Comparison of ENCODE assay signal across 8 mouse cellular contexts in the genomic region with DNA sequence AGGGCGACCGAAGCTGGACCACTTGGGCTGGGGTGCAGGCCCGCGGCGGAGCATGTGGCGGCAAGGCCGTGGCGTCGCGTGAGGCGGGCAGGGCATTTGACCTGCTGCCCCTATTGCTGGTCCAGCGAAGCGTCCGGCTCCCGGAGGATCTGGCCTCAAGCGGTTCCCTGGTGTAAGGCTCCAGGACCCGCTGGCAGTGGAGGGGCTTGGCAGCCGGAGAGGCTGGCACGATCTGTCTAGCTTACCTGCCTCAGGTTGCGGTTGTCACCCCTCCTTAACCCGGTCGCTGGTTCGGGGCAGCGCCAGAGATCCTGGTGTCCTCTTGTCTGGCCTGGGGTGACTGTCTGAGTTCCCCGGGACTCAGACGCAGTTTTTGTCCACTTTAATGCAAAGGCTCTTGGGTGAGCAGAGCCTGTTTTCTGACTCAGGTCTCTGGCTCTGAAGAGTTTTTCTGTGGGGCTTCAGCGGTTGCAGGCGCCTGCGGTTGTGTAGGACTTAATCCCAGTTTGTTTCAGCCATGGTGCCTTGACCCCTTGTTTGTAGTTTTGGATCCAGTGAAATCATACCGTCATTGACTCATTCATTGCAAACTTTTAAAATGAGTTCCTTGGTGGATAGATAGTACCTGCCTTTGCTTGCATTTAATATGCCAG. TPM values are rescaled to one million over a fixed set of nuclear protein-coding genes. Genes with fewer than 3 reads are reported as not detected.
DNase-seq lines count a peak whose midpoint lies in the region; ATAC-seq and TF ChIP-seq lines count a peak whose summit lies in the region.

No protein-coding gene starts in this region.

- H3K4me3 ChIP-seq in heart, embryonic 13.5 days, result peak overlapping the region; percentile 92
- H3K4me3 ChIP-seq in CH12.LX (replicated peaks in 1 of 3; ENCODE audit: low read depth in 2 of 3, low read length in 2 of 3, poor library complexity in 1 of 3), result peak overlapping the region; percentile 74 to 79 (median 77)
- peak overlapping the region; percentile 88 for H3K4me3 ChIP-seq in embryonic facial prominence, embryonic 12.5 days
- peak overlapping the region; percentile 73 for H3K4me3 ChIP-seq in intestine, postnatal 0 days (ENCODE audit: low read depth, low read length)
- H3K4me3 ChIP-seq in neural tube, embryonic 13.5 days, result peak overlapping the region; percentile 86

- under 1% methylated on average over 30 of the region's 30 CpGs for WGBS in heart, embryonic 13.5 days
- WGBS in embryonic facial prominence, embryonic 12.5 days, result under 1% methylated on average over 30 of the region's 30 CpGs
- 1% methylated on average over 29 of the region's 30 CpGs for WGBS in intestine, postnatal 0 days
- WGBS in neural tube, embryonic 13.5 days, result under 1% methylated on average over 29 of the region's 30 CpGs

- H3K79me2 ChIP-seq in CH12.LX (replicated peaks; ENCODE audit: control insufficient read depth, extremely low read depth, insufficient read depth, poor library complexity, severe bottlenecking), result no peaks in the 10 kb centered on the region; the same call in 1 of the 2 replicates

- H3K4me1 ChIP-seq in heart, embryonic 13.5 days, result peaks cover 9% of the 10 kb centered on the region
- peaks cover 0 to 3% of the 10 kb centered on the region in 2 experiments; a peak in 1 of 4 replicates for H3K4me1 ChIP-seq in CH12.LX (ENCODE audit: control insufficient read depth in 1 of 2, insufficient read depth in 2 of 2)
- 0 out of 2 replicates have a peak, but pooled peaks cover 4% of the 10 kb centered on the region for H3K4me1 ChIP-seq in embryonic facial prominence, embryonic 12.5 days
- H3K4me1 ChIP-seq in intestine, postnatal 0 days (replicated peaks; ENCODE audit: control insufficient read depth, insufficient read depth, low read length), result no peaks in the 10 kb centered on the region
- peaks cover 6% of the 10 kb centered on the region; the same call in 1 of the 2 replicates for H3K4me1 ChIP-seq in neural tube, embryonic 13.5 days (replicated peaks)

- dilution Hi-C loops in CH12.LX (cut with MboI; ENCODE audit: extremely low pct_ligation_motif_present, extremely low pct_unique_long_range_greater_than_20kb, low sequenced_read_pairs), result no loop called here

- H3K4me2 ChIP-seq in heart, embryonic 13.5 days, result peak overlapping the region; percentile 96
- peak overlapping the region; percentile 78 for H3K4me2 ChIP-seq in CH12.LX (ENCODE audit: insufficient read depth, low read depth, poor library complexity, severe bottlenecking)
- H3K4me2 ChIP-seq in embryonic facial prominence, embryonic 12.5 days (replicated peaks), result peak overlapping the region; percentile 95
- H3K4me2 ChIP-seq in intestine, postnatal 0 days (replicated peaks; ENCODE audit: low read depth), result peak overlapping the region; percentile 96
- peak overlapping the region; percentile 86 for H3K4me2 ChIP-seq in neural tube, embryonic 13.5 days

- DNase-seq in heart, adult 18-20 months, result no peak
- DNase-seq in CH12.LX (ENCODE audit: extremely low read depth), result peak; percentile 21
- DNase-seq in frontal cortex, postnatal 14 days (ENCODE audit: low spot score in 2 of 2), result no peak
- no peak for DNase-seq in yolk sac, embryonic 10.5 days (ENCODE audit: low spot score)

- TF ChIP-seq POLR2A in CH12.LX (IDR thresholded peaks at IDR 0.05; ENCODE audit: low read depth, low read length), result no peak

- TF ChIP-seq RAD21 in CH12.LX (IDR thresholded peaks at IDR 0.05; ENCODE audit: low read depth, low read length), result no peak

- peak overlapping the region; percentile 70 for H3K27ac ChIP-seq in heart, embryonic 13.5 days (replicated peaks)
- H3K27ac ChIP-seq in CH12.LX (ENCODE audit: insufficient read depth, low read depth), result no peak overlapping the region
- no peak overlapping the region for H3K27ac ChIP-seq in embryonic facial prominence, embryonic 12.5 days
- no peak overlapping the region for H3K27ac ChIP-seq in intestine, postnatal 0 days (ENCODE audit: low read depth, low read length)
- peak overlapping the region; percentile 65; the same call in 1 of the 2 replicates for H3K27ac ChIP-seq in neural tube, embryonic 13.5 days (replicated peaks)

- in situ Hi-C loops in CH12.LX (cut with MboI; ENCODE audit: low pct_ligation_motif_present, low pct_unique_long_range_greater_than_20kb, low sequenced_read_pairs), result no loop called here

- no peaks in the 10 kb centered on the region for H3K36me3 ChIP-seq in heart, embryonic 13.5 days
- H3K36me3 ChIP-seq in CH12.LX (replicated peaks in 1 of 2; ENCODE audit: control insufficient read depth in 1 of 2, insufficient read depth in 1 of 2, low read length in 1 of 2), result peaks cover 0 to 2% of the 10 kb centered on the region in 2 experiments
- no peaks in the 10 kb centered on the region for H3K36me3 ChIP-seq in embryonic facial prominence, embryonic 12.5 days
- H3K36me3 ChIP-seq in intestine, postnatal 0 days (ENCODE audit: control insufficient read depth, insufficient read depth), result no peaks in the 10 kb centered on the region
- no peaks in the 10 kb centered on the region for H3K36me3 ChIP-seq in neural tube, embryonic 13.5 days

- no peaks in the 10 kb centered on the region for H3K27me3 ChIP-seq in heart, embryonic 13.5 days (replicated peaks)
- no peaks in the 10 kb centered on the region for H3K27me3 ChIP-seq in CH12.LX (replicated peaks)
- no peaks in the 10 kb centered on the region for H3K27me3 ChIP-seq in embryonic facial prominence, embryonic 12.5 days
- H3K27me3 ChIP-seq in intestine, postnatal 0 days (replicated peaks; ENCODE audit: control insufficient read depth, insufficient read depth, low read length), result no peaks in the 10 kb centered on the region
- no peaks in the 10 kb centered on the region for H3K27me3 ChIP-seq in neural tube, embryonic 13.5 days

- TF ChIP-seq CTCF in CH12.LX (conservative IDR thresholded peaks at IDR 0.05 in 1 of 2, IDR thresholded peaks at IDR 0.05 in 1 of 2; ENCODE audit: low read depth in 2 of 2, low read length in 2 of 2), result no peak
- TF ChIP-seq CTCF in intestine, postnatal 0 days (IDR thresholded peaks at IDR 0.05; ENCODE audit: low read depth), result no peak

- peak overlapping the region; percentile 83 for H3K9ac ChIP-seq in heart, embryonic 13.5 days
- peak overlapping the region; percentile 2 for H3K9ac ChIP-seq in CH12.LX (ENCODE audit: insufficient read depth, low read depth)
- peak overlapping the region; percentile 63 for H3K9ac ChIP-seq in embryonic facial prominence, embryonic 12.5 days
- peak overlapping the region; percentile 68 for H3K9ac ChIP-seq in intestine, postnatal 0 days (ENCODE audit: low read depth, low read length)
- peak overlapping the region; percentile 85 for H3K9ac ChIP-seq in neural tube, embryonic 13.5 days

- peak; percentile 52 for ATAC-seq in heart, embryonic 13.5 days (ENCODE audit: extremely low read depth, insufficient number of reproducible peaks, low FRiP score, low TSS enrichment)
- peak; percentile 62 for ATAC-seq in embryonic facial prominence, embryonic 12.5 days (ENCODE audit: insufficient number of reproducible peaks, insufficient read depth, low FRiP score, low TSS enrichment)
- ATAC-seq in intestine, postnatal 0 days, result peak; percentile 57
- peak; percentile 70 for ATAC-seq in neural tube, embryonic 13.5 days (ENCODE audit: low read depth)

- TF ChIP-seq EP300 in CH12.LX (IDR thresholded peaks at IDR 0.05; ENCODE audit: low read length), result no peak

- no peaks in the 10 kb centered on the region for H3K9me3 ChIP-seq in heart, embryonic 13.5 days
- H3K9me3 ChIP-seq in CH12.LX (replicated peaks; ENCODE audit: low read length), result no peaks in the 10 kb centered on the region
- H3K9me3 ChIP-seq in embryonic facial prominence, embryonic 12.5 days, result no peaks in the 10 kb centered on the region
- H3K9me3 ChIP-seq in intestine, postnatal 0 days (ENCODE audit: control insufficient read depth), result no peaks in the 10 kb centered on the region
- no peaks in the 10 kb centered on the region for H3K9me3 ChIP-seq in neural tube, embryonic 13.5 days

TF ChIP-seq in CH12.LX, 34 proteins besides CTCF, POLR2A, EP300 and RAD21:
- TF ChIP-seq BHLHE40 (IDR thresholded peaks at IDR 0.05; ENCODE audit: low read depth, low read length), result 0 out of 2 replicates have a peak, but pooled peaks have one; percentile 6
- no peak for TF ChIP-seq HCFC1 (IDR thresholded peaks at IDR 0.05; ENCODE audit: low read depth, low read length)
- no peak for TF ChIP-seq E2F4 (IDR thresholded peaks at IDR 0.05; ENCODE audit: insufficient replicate concordance, low read depth, low read length)
- TF ChIP-seq ETS1 (conservative IDR thresholded peaks at IDR 0.05; ENCODE audit: low read depth, low read length), result no peak
- TF ChIP-seq SIN3A (IDR thresholded peaks at IDR 0.05; ENCODE audit: low read length), result peak; percentile 16; the same call in 1 of the 2 replicates
- TF ChIP-seq SMC3 (IDR thresholded peaks at IDR 0.05; ENCODE audit: low read depth, low read length), result no peak
- no peak for TF ChIP-seq TCF12 (IDR thresholded peaks at IDR 0.05; ENCODE audit: low read depth, low read length)
- TF ChIP-seq UBTF (IDR thresholded peaks at IDR 0.05; ENCODE audit: low read depth, low read length), result 0 out of 2 replicates have a peak, but pooled peaks have one; percentile 45

RNA-seq across cellular contexts. Expression of a gene that starts 0.5 kb away (rescaled TPM):
- 8.6 and 9.3 TPM in 2 replicates for polyA plus RNA-seq in heart, embryonic 13.5 days (2015; fragmentation: Nextera tagmentation; extraction: Ambion mirVana)
- 10 to 100 TPM; 15.9 to 16.9 TPM for total RNA-seq in heart, adult 18-20 months (2021)
- total RNA-seq in CH12.LX (2012; rRNA removed) (17.8 and 18.9 TPM in 2 replicates), CH12.LX (2014; rRNA removed) (18.2 and 20.0 TPM in 2 replicates)
- 15.7 and 17.3 TPM in 2 replicates for polyA plus RNA-seq in CH12.LX (2012; ENCODE audit: insufficient read length, low read depth)
- polyA plus RNA-seq in embryonic facial prominence, embryonic 12.5 days (2016; fragmentation: Nextera tagmentation; extraction: Ambion mirVana), result 15.4 TPM in 2 replicates
- 3.8 and 4.8 TPM in 2 replicates for polyA plus RNA-seq in intestine, postnatal 0 days (2015; fragmentation: Nextera tagmentation; extraction: Ambion mirVana)
- 9.5 and 12.3 TPM in 2 replicates for polyA plus RNA-seq in neural tube, embryonic 13.5 days (2015; fragmentation: Nextera tagmentation; extraction: Ambion mirVana)

Comparison
In these comparisons a context has a peak if more than half of its experiments do, and no peak if none do; other contexts are left out.
1. H3K27ac ChIP-seq: peak in heart, embryonic 13.5 days (single experiment) and neural tube, embryonic 13.5 days (single experiment); none in CH12.LX (single experiment), embryonic facial prominence, embryonic 12.5 days (single experiment) and intestine, postnatal 0 days (single experiment).
2. H3K9ac ChIP-seq: peak in every context shown above with its lines; median percentile 85 in neural tube, embryonic 13.5 days; 83 in heart, embryonic 13.5 days; 68 in intestine, postnatal 0 days; 63 in embryonic facial prominence, embryonic 12.5 days; 2 in CH12.LX.
3. Peak in every context shown above with its lines, with median percentiles within 50 percentile points of each other: ATAC-seq, H3K4me2 ChIP-seq and H3K4me3 ChIP-seq.